ENCODE assay signal across 21 mouse cellular contexts in genomic region chr14:14870463-14870862, GRCm38 (mm10).
DNase-seq lines count a peak whose midpoint lies in the region; ATAC-seq and TF ChIP-seq lines count a peak whose summit lies in the region.
"Had no signal": no experiment of that assay in that cellular context is flagged by ENCODE, and none has a peak within 500 bp of the region (broad histone marks: within the 10 kb centered on the region; RNA-seq: fewer than 3 reads in every experiment).

No protein-coding gene starts in this region.

- TF ChIP-seq CTCF in layer of hippocampus, adult 2 months (conservative IDR thresholded peaks at IDR 0.05), result no peak

- no peak overlapping the region for H3K4me3 ChIP-seq in layer of hippocampus, adult 2 months
- H3K4me3 ChIP-seq: heart, embryonic 15.5 days; limb, embryonic 12.5 days; liver, embryonic 12.5 days; midbrain, embryonic 13.5 days; neural tube, embryonic 13.5 days had no signal

- ATAC-seq in CD4-positive, CD25-positive, alpha-beta regulatory T cell, adult 4 months, result peak; percentile 37
- ATAC-seq in granulocyte monocyte progenitor cell, adult 5-6 weeks (replicated peaks; ENCODE audit: poor library complexity, severe bottlenecking), result peak; percentile 83
- ATAC-seq in monocyte, adult 5-6 weeks (replicated peaks; ENCODE audit: insufficient number of reproducible peaks, low FRiP score, low TSS enrichment, poor library complexity, severe bottlenecking), result peak; percentile 50; the same call in 1 of the 2 replicates
- no peak for ATAC-seq in megakaryocyte-erythroid progenitor cell, adult 5-6 weeks (replicated peaks; ENCODE audit: low FRiP score, low TSS enrichment, poor library complexity, severe bottlenecking)
- ATAC-seq: liver, embryonic 12.5 days; midbrain, embryonic 13.5 days; Patski had no signal

- DNase-seq in layer of hippocampus, adult 2 months (ENCODE audit: low spot score in 2 of 2), result no peak
- no peak for DNase-seq in layer of hippocampus, adult 9-11 months
- no peak for DNase-seq in thymus, postnatal 10 days (ENCODE audit: low spot score in 2 of 2)
- DNase-seq: adrenal gland, adult 8-10 months; cerebellum, adult 11 months; embryo, embryonic 11 days; gastrocnemius, postnatal 14 days; heart, postnatal 4 days; kidney, adult 11 months; right cerebral cortex, postnatal 25 days; thymus, adult 2 months had no signal

- H3K27ac ChIP-seq in layer of hippocampus, adult 2 months, result peak overlapping the region; percentile 62
- H3K27ac ChIP-seq: heart, embryonic 15.5 days; limb, embryonic 12.5 days; liver, embryonic 12.5 days; midbrain, embryonic 13.5 days; neural tube, embryonic 13.5 days had no signal
